Mouse (Mus musculus) erythroblast, embryonic 14.5 days (primary cell): Measurements from ENCODE around the gene Sh2d1b1.

Source experiments
- GATA1 ChIP-seq: IDR thresholded peaks from 2 replicates; pipeline ENCODE4 v1.6.1; 2012; ENCODE audit warnings: low read length, inconsistent platforms, mixed read lengths
- TAL1 ChIP-seq: IDR thresholded peaks from 3 replicates; pipeline ENCODE4 v1.6.1; 2012; ENCODE audit warnings: low read length, inconsistent platforms, mixed read lengths

GRCm38 (mm10) chr1:170270281-170270680, 6.8 kb upstream of the Sh2d1b1 start:
- TF ChIP-seq GATA1 (no peak), TAL1 (no peak)
